In genomic region chr6:5915028-5915427, GRCm38 (mm10) we compare ENCODE assay signal across 23 mouse cellular contexts.
DNase-seq lines count a peak whose midpoint lies in the region; ATAC-seq lines count a peak whose summit lies in the region.
"Had no signal": no experiment of that assay in that cellular context is flagged by ENCODE, and none has a peak within 500 bp of the region (broad histone marks: within the 10 kb centered on the region; RNA-seq: fewer than 3 reads in every experiment).

No protein-coding gene starts in this region.

- H3K4me3 ChIP-seq in kidney, embryonic 16.5 days (ENCODE audit: low read length) = no peak overlapping the region
- H3K4me3 ChIP-seq: embryonic facial prominence, embryonic 13.5 days; heart, embryonic 10.5 days; heart, embryonic 15.5 days; limb, embryonic 10.5 days; limb, embryonic 15.5 days; liver, embryonic 15.5 days had no signal

- DNase-seq in kidney, adult 11 months = peak; percentile 75
- no peak for DNase-seq in kidney, postnatal 4 days
- DNase-seq in kidney, adult 8-10 months = peak; percentile 65 to 80
- no peak for DNase-seq in thymus, postnatal 4 days
- DNase-seq in right cerebral cortex, adult 18-20 months = no peak
- DNase-seq: B cell, adult 2 months; cerebellum, adult 11 months; cerebellum, adult 9-10 months; cerebellum, postnatal 36 days; forebrain, postnatal 0 days; gastrocnemius, postnatal 10 days; lung, embryonic 14.5 days; lung, postnatal 14 days; midbrain, embryonic 14.5 days; right cerebral cortex, postnatal 14 days had no signal

- H3K27me3 ChIP-seq in kidney, embryonic 16.5 days (ENCODE audit: insufficient read depth, low read length) = no peaks in the 10 kb centered on the region
- H3K27me3 ChIP-seq: embryonic facial prominence, embryonic 13.5 days; heart, embryonic 15.5 days; limb, embryonic 15.5 days; liver, embryonic 15.5 days had no signal

- no peak overlapping the region for H3K9ac ChIP-seq in kidney, embryonic 16.5 days (replicated peaks; ENCODE audit: low read length)
- H3K9ac ChIP-seq: embryonic facial prominence, embryonic 13.5 days; forebrain, postnatal 0 days; heart, embryonic 15.5 days; limb, embryonic 15.5 days; liver, embryonic 15.5 days; lung, embryonic 14.5 days had no signal

- H3K36me3 ChIP-seq in kidney, embryonic 16.5 days (ENCODE audit: insufficient read depth, low read length) = no peaks in the 10 kb centered on the region
- H3K36me3 ChIP-seq: embryonic facial prominence, embryonic 13.5 days; heart, embryonic 10.5 days; heart, embryonic 15.5 days; limb, embryonic 10.5 days; limb, embryonic 15.5 days; liver, embryonic 15.5 days had no signal

- H3K9me3 ChIP-seq in kidney, embryonic 16.5 days (ENCODE audit: low read length) = no peaks in the 10 kb centered on the region
- H3K9me3 ChIP-seq: embryonic facial prominence, embryonic 13.5 days; heart, embryonic 10.5 days; heart, embryonic 15.5 days; limb, embryonic 10.5 days; limb, embryonic 15.5 days; liver, embryonic 15.5 days had no signal

- WGBS in kidney, embryonic 16.5 days = 45% methylated on average over 2 of the region's 2 CpGs

- ATAC-seq in kidney, embryonic 16.5 days (ENCODE audit: low FRiP score, low TSS enrichment) = peak; percentile 39; the same call in 1 of the 2 replicates
- ATAC-seq: forebrain, postnatal 0 days; hindbrain, embryonic 16.5 days had no signal

- H3K4me2 ChIP-seq in kidney, embryonic 16.5 days (replicated peaks; ENCODE audit: low read depth, low read length) = no peak overlapping the region
- H3K4me2 ChIP-seq: embryonic facial prominence, embryonic 13.5 days; heart, embryonic 15.5 days; limb, embryonic 15.5 days; liver, embryonic 15.5 days; lung, embryonic 14.5 days had no signal

- no peaks in the 10 kb centered on the region for H3K4me1 ChIP-seq in kidney, embryonic 16.5 days (ENCODE audit: insufficient read depth, low read length)
- H3K4me1 ChIP-seq: embryonic facial prominence, embryonic 13.5 days; heart, embryonic 10.5 days; heart, embryonic 15.5 days; limb, embryonic 15.5 days; liver, embryonic 15.5 days had no signal

- H3K27ac ChIP-seq in kidney, embryonic 16.5 days (ENCODE audit: low read length) = no peak overlapping the region
- H3K27ac ChIP-seq: embryonic facial prominence, embryonic 13.5 days; heart, embryonic 10.5 days; heart, embryonic 15.5 days; limb, embryonic 10.5 days; limb, embryonic 15.5 days; liver, embryonic 15.5 days had no signal

Comparison
In these comparisons a context has a peak if more than half of its experiments do, and no peak if none do; other contexts are left out.
1. DNase-seq: peak in kidney, adult 11 months (single experiment) and kidney, adult 8-10 months (2 of 2); none in kidney, postnatal 4 days (0 of 2), thymus, postnatal 4 days (single experiment) and right cerebral cortex, adult 18-20 months (single experiment).